Mouse (Mus musculus) erythroid progenitor cell, adult 5-6 weeks (primary cell): ENCODE measurements around the gene Gm16442. TPM values are rescaled to one million over a fixed set of nuclear protein-coding genes. Genes with fewer than 3 reads are reported as not detected.
"Not testable (repeated sequence)": the region's sequence is repeated elsewhere in the genome, so short reads cannot be mapped to it uniquely, and the experiment has no call there.

ENCODE experiments used
- ATAC-seq: replicated peaks from 2 replicates; pipeline ENCODE4 v1.8.0; 2016; ENCODE audit warnings: moderate number of reproducible peaks, mild to moderate bottlenecking, moderate TSS enrichment, inconsistent platforms; ENCODE audit not compliant: poor library complexity, low FRiP score, severe bottlenecking
- total RNA-seq, 2 experiments: library from RNA; stranded (forward) in 1 of 2; stranded (reverse) in 1 of 2; fragments of 150-400 nt in 1 of 2; fragments of 186-747, 209-891 nt in 1 of 2; gene quantifications; 2 replicates each; pipeline versions ENCODE4 v1.2.3 to v1.2.4; 2015 to 2017; ENCODE audit warnings: low replicate concordance in 2 of 2

The Gm16442 gene
- total RNA-seq (2015; ENCODE audit: low replicate concordance), result not detected in 2 replicates
- not detected in 2 replicates for total RNA-seq (2017; ENCODE audit: low replicate concordance)

DNA sequence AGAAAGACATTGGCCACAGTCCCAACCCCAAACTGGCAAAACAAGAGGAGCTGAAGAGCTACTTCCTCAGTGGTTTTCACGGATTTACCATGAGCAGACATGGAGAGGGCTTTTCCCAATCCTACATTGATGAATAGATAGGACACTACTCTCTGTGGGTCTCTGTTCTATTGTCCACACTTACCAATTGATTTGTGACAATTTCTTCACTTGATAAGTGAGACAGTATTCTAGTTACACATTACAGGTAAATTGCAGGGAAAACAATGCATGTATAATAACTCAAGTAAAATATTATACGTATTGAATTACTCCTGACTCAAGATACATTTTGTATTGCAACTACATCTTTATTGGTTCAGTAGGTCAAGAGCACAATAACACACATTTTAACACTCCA, at the start of gene Gm16442:
TSS of gene Gm16442 (minus strand) at position 101 of the 400 bp plus-strand sequence.
- ATAC-seq, result not testable (repeated sequence)

DNA sequence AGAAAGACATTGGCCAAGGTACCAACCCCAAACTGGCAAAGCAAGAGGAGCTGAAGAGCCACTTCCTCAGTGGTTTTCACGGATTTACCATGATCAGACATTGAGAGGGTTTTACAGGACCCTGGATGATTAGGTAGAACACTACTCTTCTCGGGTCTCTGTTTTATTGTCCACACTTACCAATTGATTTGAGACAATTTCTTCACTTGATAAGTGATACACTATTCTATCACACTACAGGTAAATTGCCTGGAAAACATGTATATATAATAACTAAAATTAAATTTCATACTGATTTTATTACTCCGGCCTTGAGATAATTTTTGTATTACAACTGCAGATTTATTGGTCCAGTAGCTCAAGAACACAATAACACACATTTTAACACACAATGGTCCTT, 45.9 kb upstream of the Gm16442 start, which contains the start of gene Vmn1r94:
TSS of gene Vmn1r94 (minus strand) at position 101 of the 400 bp plus-strand sequence.
- not testable (repeated sequence) for ATAC-seq

DNA sequence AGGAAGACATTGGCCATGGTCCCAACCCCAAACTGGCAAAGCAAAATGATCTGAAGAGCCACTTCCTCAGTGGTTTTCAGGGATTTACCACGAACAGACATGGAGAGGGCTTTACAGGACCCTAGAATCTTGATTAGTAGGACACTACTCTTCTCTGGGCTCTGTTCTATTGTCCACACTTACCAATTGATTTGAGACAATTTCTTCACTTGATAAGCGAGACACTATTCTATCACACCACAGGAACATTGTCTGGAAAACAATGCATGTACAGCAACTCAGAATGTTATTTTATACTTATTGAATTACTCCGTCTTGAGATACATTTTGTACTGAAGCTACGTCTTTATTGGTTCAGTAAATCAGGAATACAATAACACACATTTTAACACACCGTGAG, 16.6 kb upstream of the Gm16442 start, which contains the start of gene Vmn1r93:
TSS of gene Vmn1r93 (minus strand) at position 101 of the 400 bp plus-strand sequence.
- ATAC-seq, result not testable (repeated sequence)

DNA sequence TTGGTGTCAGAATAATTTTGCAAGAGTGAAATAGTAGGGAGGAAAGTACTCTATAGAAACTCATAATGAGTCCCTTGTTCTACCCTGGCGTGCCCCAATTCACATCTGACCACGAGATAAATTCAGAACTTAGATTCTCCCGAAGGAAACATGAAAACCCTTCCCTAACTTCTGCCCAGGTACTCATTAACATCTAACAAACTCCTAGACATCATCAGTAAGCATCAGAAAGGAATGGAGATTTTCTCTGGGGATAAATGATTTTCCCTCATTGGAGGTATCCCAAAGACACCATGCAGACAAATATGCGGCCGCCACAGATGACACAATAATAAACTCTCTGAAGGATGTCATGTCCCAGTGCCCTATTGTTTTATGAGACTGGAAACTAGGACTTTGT, 23.0 kb downstream of the Gm16442 start, which contains the start of gene Vmn1r91:
TSS of gene Vmn1r91 (plus strand) at position 301 of the 400 bp plus-strand sequence.
- ATAC-seq, result not testable (repeated sequence)

DNA sequence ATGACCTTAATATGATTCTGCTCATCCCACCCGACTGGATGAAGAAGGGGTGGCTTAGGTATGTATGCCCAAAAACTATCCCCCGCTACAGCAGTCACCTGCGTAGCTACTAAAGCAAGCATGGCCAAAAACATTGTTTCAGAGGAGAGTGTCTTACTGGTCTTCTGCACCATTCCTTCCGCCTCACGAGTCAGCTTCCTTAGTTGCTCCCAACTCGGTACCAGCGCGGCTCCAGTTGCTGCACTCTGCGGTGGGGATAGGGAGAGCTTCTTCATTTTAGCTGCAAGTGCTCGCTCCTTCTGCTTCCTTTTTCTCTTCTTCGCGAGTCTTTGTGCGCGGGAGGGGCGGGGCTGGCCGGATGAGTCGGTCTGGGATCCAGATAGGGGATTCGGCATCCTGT, 44.3 kb downstream of the Gm16442 start:
- ATAC-seq, result not testable (repeated sequence)

Other genes with a start within 250 kb of the Gm16442 start
- not detected in 2 replicates for gene Ceacam19, start 234.6 kb downstream of the Gm16442 start, total RNA-seq (2015; ENCODE audit: low replicate concordance)
- not detected in 2 replicates for gene Ceacam19, start 234.6 kb downstream of the Gm16442 start, total RNA-seq (2017; ENCODE audit: low replicate concordance)
- 0.72 TPM in 1 of 2 replicates, not detected in the other for gene Pvr, start 201.4 kb downstream of the Gm16442 start, total RNA-seq (2015; ENCODE audit: low replicate concordance)
- gene Pvr, start 201.4 kb downstream of the Gm16442 start, total RNA-seq (2017; ENCODE audit: low replicate concordance), result 0.13 and 2.0 TPM in 2 replicates
- not detected in 2 replicates for gene Igsf23, start 171.8 kb downstream of the Gm16442 start, total RNA-seq (2015; ENCODE audit: low replicate concordance)
- gene Igsf23, start 171.8 kb downstream of the Gm16442 start, total RNA-seq (2017; ENCODE audit: low replicate concordance), result 2.4 TPM in 1 of 2 replicates, not detected in the other
- not detected in 2 replicates for gene Ceacam20, start 157.2 kb downstream of the Gm16442 start, total RNA-seq (2015; ENCODE audit: low replicate concordance)
- gene Ceacam20, start 157.2 kb downstream of the Gm16442 start, total RNA-seq (2017; ENCODE audit: low replicate concordance), result not detected in 2 replicates
- gene Nlrp9b, start 131.1 kb downstream of the Gm16442 start, total RNA-seq (2015; ENCODE audit: low replicate concordance), result not detected in 2 replicates
- not detected in 2 replicates for gene Nlrp9b, start 131.1 kb downstream of the Gm16442 start, total RNA-seq (2017; ENCODE audit: low replicate concordance)
- gene Vmn1r91, start 22.9 kb downstream of the Gm16442 start, total RNA-seq (2015; ENCODE audit: low replicate concordance), result not detected in 2 replicates
- gene Vmn1r91, start 22.9 kb downstream of the Gm16442 start, total RNA-seq (2017; ENCODE audit: low replicate concordance), result not detected in 2 replicates
- not detected in 2 replicates for gene Vmn1r93, start 16.5 kb upstream of the Gm16442 start, total RNA-seq (2015; ENCODE audit: low replicate concordance)
- not detected in 2 replicates for gene Vmn1r93, start 16.5 kb upstream of the Gm16442 start, total RNA-seq (2017; ENCODE audit: low replicate concordance)
- gene Vmn1r94, start 45.8 kb upstream of the Gm16442 start, total RNA-seq (2015; ENCODE audit: low replicate concordance), result not detected in 2 replicates
- gene Vmn1r94, start 45.8 kb upstream of the Gm16442 start, total RNA-seq (2017; ENCODE audit: low replicate concordance), result not detected in 2 replicates
- not detected in 2 replicates for gene Vmn1r95, start 71.1 kb upstream of the Gm16442 start, total RNA-seq (2015; ENCODE audit: low replicate concordance)
- not detected in 2 replicates for gene Vmn1r95, start 71.1 kb upstream of the Gm16442 start, total RNA-seq (2017; ENCODE audit: low replicate concordance)
- not detected in 2 replicates for gene Gm6164, start 83.0 kb upstream of the Gm16442 start, total RNA-seq (2015; ENCODE audit: low replicate concordance)
- not detected in 2 replicates for gene Gm6164, start 83.0 kb upstream of the Gm16442 start, total RNA-seq (2017; ENCODE audit: low replicate concordance)
- gene Gm4498, start 111.2 kb upstream of the Gm16442 start, total RNA-seq (2015; ENCODE audit: low replicate concordance), result not detected in 2 replicates
- gene Gm4498, start 111.2 kb upstream of the Gm16442 start, total RNA-seq (2017; ENCODE audit: low replicate concordance), result not detected in 2 replicates
- not detected in 2 replicates for gene Gm5890, start 140.3 kb upstream of the Gm16442 start, total RNA-seq (2015; ENCODE audit: low replicate concordance)
- not detected in 2 replicates for gene Gm5890, start 140.3 kb upstream of the Gm16442 start, total RNA-seq (2017; ENCODE audit: low replicate concordance)
- gene Gm4133, start 211.5 kb upstream of the Gm16442 start, total RNA-seq (2015; ENCODE audit: low replicate concordance), result not detected in 2 replicates
- not detected in 2 replicates for gene Gm4133, start 211.5 kb upstream of the Gm16442 start, total RNA-seq (2017; ENCODE audit: low replicate concordance)